Mouse (Mus musculus) thymus, adult 18-20 months (tissue): ENCODE results near the gene St7.
A peak's percentile ranks its signal among the peaks of the same experiment; 100 is the strongest.

Experiments
- DNase-seq, 2 experiments: peaks; one replicate each; pipeline ENCODE4 v3.0.0; 2022; ENCODE audit warnings: mixed read lengths in 2 of 2

St7 gene

GRCm38 (mm10) chr6:17720022-17720421, 27.3 kb downstream of the St7 start:
- DNase-seq = no peak

GRCm38 (mm10) chr6:17721706-17722105, 29.0 kb downstream of the St7 start:
- no peak for DNase-seq

- DNase-seq = no peak
Measured at GRCm38 (mm10) chr6:17725841-17726460, 33.2 kb downstream of the St7 start.

- DNase-seq = no peak
Measured at GRCm38 (mm10) chr6:17727241-17727640, 34.5 kb downstream of the St7 start.

GRCm38 (mm10) chr6:17727891-17728790, 35.4 kb downstream of the St7 start:
- no peak for DNase-seq

GRCm38 (mm10) chr6:17730122-17730521, 37.4 kb downstream of the St7 start:
- no peak for DNase-seq

- no peak for DNase-seq
Measured at GRCm38 (mm10) chr6:17731694-17732093, 39.0 kb downstream of the St7 start.

GRCm38 (mm10) chr6:17733951-17734411, 41.2 kb downstream of the St7 start:
- no peak for DNase-seq

GRCm38 (mm10) chr6:17737262-17737948, 44.7 kb downstream of the St7 start:
- DNase-seq = no peak

- no peak for DNase-seq
Measured at GRCm38 (mm10) chr6:17740128-17740527, 47.4 kb downstream of the St7 start.

- DNase-seq = no peak
Measured at GRCm38 (mm10) chr6:17741639-17742038, 48.9 kb downstream of the St7 start.

- DNase-seq = no peak
Measured at GRCm38 (mm10) chr6:17742209-17742608, 49.5 kb downstream of the St7 start.

GRCm38 (mm10) chr6:17743325-17743724, 50.6 kb downstream of the St7 start:
- DNase-seq = no peak

- no peak for DNase-seq
Measured at GRCm38 (mm10) chr6:17747724-17748123, 55.0 kb downstream of the St7 start.

GRCm38 (mm10) chr6:17748866-17749582, 56.3 kb downstream of the St7 start:
- DNase-seq = peak; percentile 23 to 24

GRCm38 (mm10) chr6:17749596-17749995, 56.9 kb downstream of the St7 start:
- DNase-seq = no peak

GRCm38 (mm10) chr6:17750041-17750660, 57.4 kb downstream of the St7 start:
- DNase-seq = no peak

GRCm38 (mm10) chr6:17750957-17751356, 58.2 kb downstream of the St7 start:
- no peak for DNase-seq

GRCm38 (mm10) chr6:17755902-17756301, 63.2 kb downstream of the St7 start:
- DNase-seq = no peak

GRCm38 (mm10) chr6:17758568-17758967, 65.8 kb downstream of the St7 start:
- DNase-seq = no peak

GRCm38 (mm10) chr6:17763963-17764659, 71.4 kb downstream of the St7 start:
- DNase-seq = no peak

- no peak for DNase-seq
Measured at GRCm38 (mm10) chr6:17764660-17764998, 71.9 kb downstream of the St7 start.
